Mouse (Mus musculus): ENCODE measurements around the gene Ubap1l. TPM values are rescaled to one million over a fixed set of nuclear protein-coding genes. Genes with fewer than 3 reads are reported as not detected.
"Not testable (repeated sequence)": the region's sequence is repeated elsewhere in the genome, so short reads cannot be mapped to it uniquely, and the experiment has no call there.

Gene Ubap1l
- polyA plus RNA-seq (2016; fragmentation: Nextera tagmentation; extraction: Ambion mirVana): 0.42 and 0.65 TPM in 2 replicates

GRCm38 (mm10) chr9:65360641-65361448 lies at the start of gene Ubap1l:
Gene Ubap1l, plus strand, starts transcription at chr9:65361041.
- Histone ChIP-seq H3K9me3 (no peaks in the 10 kb centered on the region), H3K36me3 (replicated peaks) (peaks cover 71% of the 10 kb centered on the region), H3K27ac (no peak within 1 kb of the TSS), H3K27me3 (ENCODE audit: poor library complexity, severe bottlenecking) (no peaks in the 10 kb centered on the region), H3K4me1 (no peaks in the 10 kb centered on the region), H3K4me3 (no peak within 1 kb of the TSS)
- 94% methylated on average over 16 of the region's 16 CpGs for WGBS
- DNase-seq (ENCODE audit: extremely low spot score, low spot score): no peak

- 97% methylated on average over 4 of the region's 4 CpGs for WGBS
- DNase-seq (ENCODE audit: extremely low spot score, low spot score): peak; percentile 22
- H3K4me1 ChIP-seq: no peaks in the 10 kb centered on the region
- H3K4me3 ChIP-seq: no peak overlapping the region
- H3K27me3 ChIP-seq (ENCODE audit: poor library complexity, severe bottlenecking): no peaks in the 10 kb centered on the region
- H3K27ac ChIP-seq: no peak overlapping the region
- no peaks in the 10 kb centered on the region for H3K9me3 ChIP-seq
- peaks cover 75% of the 10 kb centered on the region for H3K36me3 ChIP-seq (replicated peaks)
These were observed 48.0 kb upstream of the Ubap1l start for GRCm38 (mm10) chr9:65312669-65313357.

GRCm38 (mm10) chr9:65313846-65314245 lies 47.0 kb upstream of the Ubap1l start:
- H3K27me3 ChIP-seq (ENCODE audit: poor library complexity, severe bottlenecking): no peaks in the 10 kb centered on the region
- 98% methylated on average over 1 of the region's 1 CpGs for WGBS
- H3K4me3 ChIP-seq: no peak overlapping the region
- no peaks in the 10 kb centered on the region for H3K9me3 ChIP-seq
- H3K36me3 ChIP-seq (replicated peaks): peaks cover 76% of the 10 kb centered on the region
- no peak overlapping the region for H3K27ac ChIP-seq
- no peaks in the 10 kb centered on the region for H3K4me1 ChIP-seq
- DNase-seq (ENCODE audit: extremely low spot score, low spot score): no peak

GRCm38 (mm10) chr9:65322255-65322900 lies 38.5 kb upstream of the Ubap1l start:
- H3K4me3 ChIP-seq: no peak overlapping the region
- peaks cover 89% of the 10 kb centered on the region for H3K36me3 ChIP-seq (replicated peaks)
- 94% methylated on average over 11 of the region's 11 CpGs for WGBS
- no peaks in the 10 kb centered on the region for H3K4me1 ChIP-seq
- H3K27ac ChIP-seq: no peak overlapping the region
- no peak for DNase-seq (ENCODE audit: extremely low spot score, low spot score)
- no peaks in the 10 kb centered on the region for H3K27me3 ChIP-seq (ENCODE audit: poor library complexity, severe bottlenecking)
- H3K9me3 ChIP-seq: no peaks in the 10 kb centered on the region

- no peaks in the 10 kb centered on the region for H3K4me1 ChIP-seq
- H3K9me3 ChIP-seq: no peaks in the 10 kb centered on the region
- H3K27ac ChIP-seq: no peak overlapping the region
- no peak overlapping the region for H3K4me3 ChIP-seq
- peaks cover 95% of the 10 kb centered on the region for H3K36me3 ChIP-seq (replicated peaks)
- H3K27me3 ChIP-seq (ENCODE audit: poor library complexity, severe bottlenecking): no peaks in the 10 kb centered on the region
- DNase-seq (ENCODE audit: extremely low spot score, low spot score): no peak
These were observed 34.9 kb upstream of the Ubap1l start for GRCm38 (mm10) chr9:65325971-65326370.

GRCm38 (mm10) chr9:65327371-65327770 lies 33.5 kb upstream of the Ubap1l start:
- 93% methylated on average over 2 of the region's 2 CpGs for WGBS
- H3K4me3 ChIP-seq: no peak overlapping the region
- no peaks in the 10 kb centered on the region for H3K9me3 ChIP-seq
- no peaks in the 10 kb centered on the region for H3K4me1 ChIP-seq
- H3K27me3 ChIP-seq (ENCODE audit: poor library complexity, severe bottlenecking): no peaks in the 10 kb centered on the region
- DNase-seq (ENCODE audit: extremely low spot score, low spot score): no peak
- H3K27ac ChIP-seq: no peak overlapping the region
- H3K36me3 ChIP-seq (replicated peaks): peaks cover 94% of the 10 kb centered on the region

- 92% methylated on average over 5 of the region's 5 CpGs for WGBS
These were observed 26.9 kb upstream of the Ubap1l start for GRCm38 (mm10) chr9:65333958-65334357.

GRCm38 (mm10) chr9:65339146-65339545 lies 21.7 kb upstream of the Ubap1l start:
- no peak overlapping the region for H3K27ac ChIP-seq
- H3K36me3 ChIP-seq (replicated peaks): no peaks in the 10 kb centered on the region
- H3K4me3 ChIP-seq: no peak overlapping the region
- H3K27me3 ChIP-seq (ENCODE audit: poor library complexity, severe bottlenecking): no peaks in the 10 kb centered on the region
- H3K4me1 ChIP-seq: no peaks in the 10 kb centered on the region
- WGBS: 85% methylated on average over 4 of the region's 4 CpGs
- no peak for DNase-seq (ENCODE audit: extremely low spot score, low spot score)
- no peaks in the 10 kb centered on the region for H3K9me3 ChIP-seq

More at GRCm38 (mm10) chr9:65333958-65334357, 26.9 kb upstream of the Ubap1l start:
- H3K27ac ChIP-seq: no peak overlapping the region
- H3K4me1 ChIP-seq: no peaks in the 10 kb centered on the region
- no peaks in the 10 kb centered on the region for H3K9me3 ChIP-seq
- no peak overlapping the region for H3K4me3 ChIP-seq
- H3K36me3 ChIP-seq (replicated peaks): peaks cover 31% of the 10 kb centered on the region
- H3K27me3 ChIP-seq (ENCODE audit: poor library complexity, severe bottlenecking): no peaks in the 10 kb centered on the region
- no peak for DNase-seq (ENCODE audit: extremely low spot score, low spot score)

GRCm38 (mm10) chr9:65340414-65340813 lies 20.4 kb upstream of the Ubap1l start:
- Histone ChIP-seq H3K4me1 (no peaks in the 10 kb centered on the region), H3K36me3 (replicated peaks) (no peaks in the 10 kb centered on the region), H3K27ac (no peak overlapping the region), H3K4me3 (no peak overlapping the region), H3K9me3 (peaks cover 8% of the 10 kb centered on the region), H3K27me3 (ENCODE audit: poor library complexity, severe bottlenecking) (no peaks in the 10 kb centered on the region)
- 85% methylated on average over 2 of the region's 2 CpGs for WGBS
- no peak for DNase-seq (ENCODE audit: extremely low spot score, low spot score)

- peaks cover 19% of the 10 kb centered on the region for H3K4me1 ChIP-seq
- H3K27me3 ChIP-seq (ENCODE audit: poor library complexity, severe bottlenecking); H3K36me3 ChIP-seq (replicated peaks); H3K9me3 ChIP-seq; DNase-seq (ENCODE audit: extremely low spot score, low spot score): not testable (repeated sequence)
- 71% methylated on average over 11 of the region's 11 CpGs for WGBS
- peak overlapping the region; percentile 94 for H3K27ac ChIP-seq
- H3K4me3 ChIP-seq: peak overlapping the region; percentile 100
These were observed 15.4 kb upstream of the Ubap1l start for GRCm38 (mm10) chr9:65345439-65345838.

GRCm38 (mm10) chr9:65345854-65346475 lies 14.9 kb upstream of the Ubap1l start, which contains the start of gene Pdcd7:
Gene Pdcd7, plus strand, starts transcription at chr9:65346104.
- Histone ChIP-seq H3K9me3 (peaks cover 8% of the 10 kb centered on the region), H3K27me3 (ENCODE audit: poor library complexity, severe bottlenecking) (no peaks in the 10 kb centered on the region), H3K27ac (peak within 1 kb of the TSS; percentile 94), H3K36me3 (replicated peaks) (no peaks in the 10 kb centered on the region), H3K4me1 (peaks cover 19% of the 10 kb centered on the region), H3K4me3 (peak within 1 kb of the TSS; percentile 100)
- DNase-seq (ENCODE audit: extremely low spot score, low spot score): peak; percentile 93
- WGBS: 2% methylated on average over 59 of the region's 59 CpGs

- WGBS: under 1% methylated on average over 77 of the region's 77 CpGs
- Histone ChIP-seq H3K9me3 (peaks cover 8% of the 10 kb centered on the region), H3K36me3 (replicated peaks) (no peaks in the 10 kb centered on the region), H3K27ac (peak overlapping the region; percentile 94), H3K27me3 (ENCODE audit: poor library complexity, severe bottlenecking) (no peaks in the 10 kb centered on the region), H3K4me3 (peak overlapping the region; percentile 100), H3K4me1 (peaks cover 19% of the 10 kb centered on the region)
- DNase-seq (ENCODE audit: extremely low spot score, low spot score): peak; percentile 56
These were observed 14.2 kb upstream of the Ubap1l start for GRCm38 (mm10) chr9:65346476-65347111.
